Mouse (Mus musculus): ENCODE measurements around the gene Gjb1. TPM values are rescaled to one million over a fixed set of nuclear protein-coding genes. Genes with fewer than 3 reads are reported as not detected.
"Not testable (repeated sequence)": the region's sequence is repeated elsewhere in the genome, so short reads cannot be mapped to it uniquely, and the experiment has no call there.

Gene Gjb1
- total RNA-seq (2021), result 10 to 100 TPM in 1 of 2 experiments, 1 to 10 TPM in 1; 8.3 to 10.3 TPM

GRCm38 (mm10) chrX:101376190-101376968, at the start of gene Gjb1:
TSS of gene Gjb1 (plus strand) at chrX:101376378.
- intact Hi-C loops (cut with DNase I), result no loop called here
- DNase-seq (ENCODE audit: low spot score in 2 of 2), result no peak

GRCm38 (mm10) chrX:101329372-101330028, 46.7 kb upstream of the Gjb1 start:
- intact Hi-C loops (cut with DNase I), result loop anchor here (1.0 to 5.0 kb wide), 2 partner anchors 107 to 197 kb away; partner anchors contain the start of gene Snx12
- DNase-seq (ENCODE audit: low spot score in 2 of 2), result peak; percentile 64 to 74

- DNase-seq (ENCODE audit: low spot score in 2 of 2), result no peak
- intact Hi-C loops (cut with DNase I), result loop anchor here (1.0 to 5.0 kb wide), 4 partner anchors 32 to 110 kb away; partner anchors contain the start of genes Foxo4 and Snx12
Observed at GRCm38 (mm10) chrX:101332031-101332374, 44.2 kb upstream of the Gjb1 start.

- peak; percentile 84 to 96 for DNase-seq (ENCODE audit: low spot score in 2 of 2)
- intact Hi-C loops (cut with DNase I), result loop anchor here (1.0 to 5.0 kb wide), 4 partner anchors 32 to 110 kb away; partner anchors contain the start of genes Foxo4 and Snx12
Observed at GRCm38 (mm10) chrX:101332375-101333211, 43.6 kb upstream of the Gjb1 start.

GRCm38 (mm10) chrX:101334606-101335005, 41.6 kb upstream of the Gjb1 start:
- no peak for DNase-seq (ENCODE audit: low spot score in 2 of 2)
- intact Hi-C loops (cut with DNase I), result loop anchor here (5.0 kb wide), 1 partner anchor 112 kb away; the partner anchor contains the start of gene Snx12

- intact Hi-C loops (cut with DNase I), result no loop called here
Observed at GRCm38 (mm10) chrX:101338666-101339065, 37.5 kb upstream of the Gjb1 start.

GRCm38 (mm10) chrX:101342837-101343236, 33.3 kb upstream of the Gjb1 start:
- DNase-seq (ENCODE audit: low spot score in 2 of 2); intact Hi-C loops (cut with DNase I): not testable (repeated sequence)

More at GRCm38 (mm10) chrX:101338666-101339065, 37.5 kb upstream of the Gjb1 start:
- no peak for DNase-seq (ENCODE audit: low spot score in 2 of 2)

- intact Hi-C loops (cut with DNase I), result no loop called here
- no peak for DNase-seq (ENCODE audit: low spot score in 2 of 2)
Observed at GRCm38 (mm10) chrX:101345456-101345855, 30.7 kb upstream of the Gjb1 start.

GRCm38 (mm10) chrX:101346475-101346874, 29.7 kb upstream of the Gjb1 start:
- peak; percentile 9 to 11 for DNase-seq (ENCODE audit: low spot score in 2 of 2)
- intact Hi-C loops (cut with DNase I), result no loop called here

GRCm38 (mm10) chrX:101351188-101351587, 25.0 kb upstream of the Gjb1 start:
- DNase-seq (ENCODE audit: low spot score in 2 of 2), result no peak
- intact Hi-C loops (cut with DNase I), result no loop called here

- DNase-seq (ENCODE audit: low spot score in 2 of 2); intact Hi-C loops (cut with DNase I): not testable (repeated sequence)
Observed at GRCm38 (mm10) chrX:101358902-101359301, 17.3 kb upstream of the Gjb1 start.

- intact Hi-C loops (cut with DNase I), result no loop called here
- DNase-seq (ENCODE audit: low spot score in 2 of 2), result no peak
Observed at GRCm38 (mm10) chrX:101369001-101369400, 7.2 kb upstream of the Gjb1 start.

- intact Hi-C loops (cut with DNase I), result no loop called here
- no peak for DNase-seq (ENCODE audit: low spot score in 2 of 2)
Observed at GRCm38 (mm10) chrX:101370573-101370972, 5.6 kb upstream of the Gjb1 start.

- DNase-seq (ENCODE audit: low spot score in 2 of 2), result no peak
- intact Hi-C loops (cut with DNase I), result no loop called here
Observed at GRCm38 (mm10) chrX:101372946-101373345, 3.2 kb upstream of the Gjb1 start.

- intact Hi-C loops (cut with DNase I), result no loop called here
Observed at GRCm38 (mm10) chrX:101377076-101377475, 898 bp downstream of the Gjb1 start.

GRCm38 (mm10) chrX:101379744-101380143, 3.6 kb downstream of the Gjb1 start:
- intact Hi-C loops (cut with DNase I), result no loop called here
- no peak for DNase-seq (ENCODE audit: low spot score in 2 of 2)

More at GRCm38 (mm10) chrX:101377076-101377475, 898 bp downstream of the Gjb1 start:
- DNase-seq (ENCODE audit: low spot score in 2 of 2), result no peak

- intact Hi-C loops (cut with DNase I), result no loop called here
Observed at GRCm38 (mm10) chrX:101383455-101383854, 7.3 kb downstream of the Gjb1 start.

GRCm38 (mm10) chrX:101384439-101385137, 8.4 kb downstream of the Gjb1 start:
- no peak for DNase-seq (ENCODE audit: low spot score in 2 of 2)
- intact Hi-C loops (cut with DNase I), result no loop called here

More at GRCm38 (mm10) chrX:101383455-101383854, 7.3 kb downstream of the Gjb1 start:
- DNase-seq (ENCODE audit: low spot score in 2 of 2), result peak in 1 of 2 experiments; percentile 8

GRCm38 (mm10) chrX:101386222-101386621, 10.0 kb downstream of the Gjb1 start:
- intact Hi-C loops (cut with DNase I), result no loop called here

More at GRCm38 (mm10) chrX:101386222-101386621, 10.0 kb downstream of the Gjb1 start:
- no peak for DNase-seq (ENCODE audit: low spot score in 2 of 2)

All from left cerebral cortex, postnatal 25 days (tissue).